Mouse (Mus musculus) stomach, postnatal 0 days (tissue): ENCODE data around the gene Chchd6.

Source experiments
- CTCF ChIP-seq: IDR thresholded peaks from 2 replicates; pipeline ENCODE4 v1.5.1; 2016; ENCODE audit warnings: antibody characterized with exemption, low read depth, mild to moderate bottlenecking, moderate library complexity
- EP300 ChIP-seq: optimal IDR thresholded peaks from 2 replicates; pipeline ENCODE3; 2016; ENCODE audit warnings: antibody characterized with exemption

- TF ChIP-seq CTCF (no peak), EP300 (no peak)
Measured at GRCm38 (mm10) chr6:89399564-89399963, 195.9 kb downstream of the Chchd6 start.
